Mouse (Mus musculus) midbrain, embryonic 12.5 days (tissue): ENCODE measurements around the gene Gm20388. TPM values are rescaled to one million over a fixed set of nuclear protein-coding genes. Genes with fewer than 3 reads are reported as not detected.

Experiments used
- ATAC-seq: fragments of 200-750 bp; cut with Nextera tagmentation; 2 replicates; pipeline ENCODE4 v1.8.0; 2017; ENCODE audit warnings: low read depth, moderate TSS enrichment, moderate library complexity; ENCODE audit not compliant: low FRiP score
- H3K27ac ChIP-seq: fragments of 300-500 bp; sonication (generic); replicated peaks from 2 replicates; pipeline ENCODE4 v1.5.1; 2016; ENCODE audit warnings: mild to moderate bottlenecking
- H3K27me3 ChIP-seq: fragments of 300-500 bp; sonication (generic); 2 replicates; pipeline ENCODE4 v1.6.1; 2016; ENCODE audit warnings: mild to moderate bottlenecking
- H3K36me3 ChIP-seq: fragments of 300-500 bp; sonication (generic); 2 replicates; pipeline ENCODE4 v1.6.1; 2016
- H3K4me1 ChIP-seq: fragments of 300-500 bp; sonication (generic); 2 replicates; pipeline ENCODE4 v1.6.1; 2016
- H3K4me2 ChIP-seq: fragments of 300-500 bp; sonication (generic); replicated peaks from 2 replicates; pipeline ENCODE4 v1.6.1; 2016; ENCODE audit warnings: mild to moderate bottlenecking, moderate library complexity
- H3K4me3 ChIP-seq: fragments of 300-500 bp; sonication (generic); 2 replicates; pipeline ENCODE4 v1.5.1; 2016; ENCODE audit warnings: mild to moderate bottlenecking
- H3K9ac ChIP-seq: fragments of 300-500 bp; sonication (generic); replicated peaks from 2 replicates; pipeline ENCODE4 v1.6.1; 2016; ENCODE audit warnings: mild to moderate bottlenecking, moderate library complexity
- H3K9me3 ChIP-seq: fragments of 300-500 bp; sonication (generic); 2 replicates; pipeline ENCODE4 v1.6.1; 2016; ENCODE audit warnings: mild to moderate bottlenecking
- WGBS: fragments of 180-500 bp; shearing (Covaris S2); methylation state at CpG from one replicate; pipeline ENCODE4 v1.1.7; 2016; 5-methylcytosine and 5-hydroxymethylcytosine counted together
- polyA plus RNA-seq: library from polyadenylated mRNA; unstranded; fragments of >200 nt; fragmentation: Nextera tagmentation; extraction: Ambion mirVana; gene quantifications from 2 replicates; pipeline ENCODE4 v1.2.1, GENCODE M21; 2016

Gene Gm20388
- polyA plus RNA-seq, 1 experiment from 2014 or later: not detected

DNA sequence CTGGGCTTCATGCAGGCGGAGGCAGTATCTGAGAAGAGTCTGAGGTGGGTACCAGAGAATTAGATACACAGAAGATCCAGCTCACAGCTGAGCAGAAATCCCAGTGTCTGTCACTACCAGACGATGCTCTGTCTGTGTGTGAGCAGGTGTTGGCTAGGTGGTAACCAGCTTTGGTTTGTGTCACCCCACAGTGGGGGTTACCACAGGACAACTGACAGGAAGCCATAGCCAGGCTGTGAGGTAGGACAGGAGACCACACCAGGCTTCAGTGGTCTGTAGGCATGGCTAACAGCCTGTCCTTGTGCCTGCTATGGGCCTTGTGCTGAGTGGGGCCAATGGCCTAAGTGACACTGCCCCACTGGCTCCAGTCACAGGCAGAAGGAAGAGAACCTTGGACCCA lies 2204.2 kb downstream of the Gm20388 start:
- WGBS: 79% methylated on average over 2 of the region's 2 CpGs
- no peaks in the 10 kb centered on the region; the same call in 1 of the 2 replicates for H3K27me3 ChIP-seq

DNA sequence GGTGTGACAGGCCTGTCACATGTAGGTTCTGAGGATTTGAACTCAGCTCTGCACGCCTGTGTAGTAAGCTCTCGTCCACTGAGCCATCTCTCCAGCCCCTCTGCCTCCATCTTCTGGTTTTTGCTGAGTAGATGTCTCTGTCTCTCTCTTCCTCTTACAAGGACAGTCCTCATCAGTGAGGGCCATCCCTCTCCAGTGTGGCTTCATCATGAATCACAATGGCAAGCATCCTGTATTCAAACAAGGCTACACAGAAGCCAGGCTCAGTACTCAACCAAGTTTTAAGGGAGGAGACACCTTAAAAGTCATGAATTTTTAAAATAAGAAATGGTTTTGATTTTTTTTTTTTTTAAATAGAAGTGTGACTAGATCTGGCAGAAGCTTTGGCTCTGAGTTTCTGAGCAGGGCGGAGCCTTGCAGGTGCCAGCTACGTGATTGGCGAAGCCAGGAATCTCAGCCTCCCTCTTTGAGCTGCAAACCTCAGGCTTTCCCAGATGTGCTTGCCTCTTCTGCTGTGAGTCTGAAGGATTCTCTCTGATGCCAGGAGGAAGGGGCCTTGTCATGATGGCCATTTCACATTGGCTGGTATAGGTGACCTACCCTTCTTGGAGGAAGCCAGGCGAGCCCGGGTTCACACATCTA lies 2206.2 kb downstream of the Gm20388 start:
- Histone ChIP-seq H3K4me2 (no peak overlapping the region), H3K36me3 (no peaks in the 10 kb centered on the region), H3K4me1 (no peaks in the 10 kb centered on the region), H3K27ac (no peak overlapping the region), H3K9me3 (no peaks in the 10 kb centered on the region), H3K27me3 (no peaks in the 10 kb centered on the region; the same call in 1 of the 2 replicates), H3K4me3 (no peak overlapping the region), H3K9ac (no peak overlapping the region)
- WGBS: 90% methylated on average over 7 of the region's 7 CpGs
- ATAC-seq: no peak

More for the DNA sequence above, 2204.2 kb downstream of the Gm20388 start:
- Histone ChIP-seq H3K4me2 (no peak overlapping the region), H3K4me1 (no peaks in the 10 kb centered on the region), H3K9me3 (no peaks in the 10 kb centered on the region), H3K27ac (no peak overlapping the region), H3K36me3 (no peaks in the 10 kb centered on the region), H3K4me3 (no peak overlapping the region), H3K9ac (no peak overlapping the region)
- ATAC-seq: no peak

DNA sequence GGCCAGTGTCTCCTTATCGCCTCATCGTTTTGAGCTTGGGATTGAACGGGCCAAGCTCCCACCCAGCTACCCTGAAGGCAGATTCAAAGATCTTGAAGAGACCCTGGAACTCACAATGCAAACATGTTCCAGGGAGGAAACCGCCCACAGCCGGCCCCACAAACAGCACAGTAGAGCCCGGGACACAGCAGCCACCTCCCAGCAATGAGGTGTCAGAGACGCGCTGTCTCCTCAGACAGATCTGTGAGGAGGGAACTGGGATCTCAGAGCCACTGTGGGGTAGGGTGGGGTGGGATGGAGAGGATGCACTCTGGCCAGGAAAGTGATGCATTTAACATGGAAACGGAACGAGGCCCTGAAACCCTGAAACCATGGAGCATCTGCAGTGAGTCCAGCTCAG lies 2207.5 kb downstream of the Gm20388 start:
- no peak overlapping the region for H3K9ac ChIP-seq
- H3K4me3 ChIP-seq: no peak overlapping the region
- WGBS: 87% methylated on average over 10 of the region's 10 CpGs
- no peak overlapping the region for H3K4me2 ChIP-seq
- H3K27me3 ChIP-seq: no peaks in the 10 kb centered on the region; the same call in 1 of the 2 replicates
- H3K4me1 ChIP-seq: no peaks in the 10 kb centered on the region
- no peak overlapping the region for H3K27ac ChIP-seq
- no peaks in the 10 kb centered on the region for H3K9me3 ChIP-seq
- ATAC-seq: no peak
- H3K36me3 ChIP-seq: no peaks in the 10 kb centered on the region

DNA sequence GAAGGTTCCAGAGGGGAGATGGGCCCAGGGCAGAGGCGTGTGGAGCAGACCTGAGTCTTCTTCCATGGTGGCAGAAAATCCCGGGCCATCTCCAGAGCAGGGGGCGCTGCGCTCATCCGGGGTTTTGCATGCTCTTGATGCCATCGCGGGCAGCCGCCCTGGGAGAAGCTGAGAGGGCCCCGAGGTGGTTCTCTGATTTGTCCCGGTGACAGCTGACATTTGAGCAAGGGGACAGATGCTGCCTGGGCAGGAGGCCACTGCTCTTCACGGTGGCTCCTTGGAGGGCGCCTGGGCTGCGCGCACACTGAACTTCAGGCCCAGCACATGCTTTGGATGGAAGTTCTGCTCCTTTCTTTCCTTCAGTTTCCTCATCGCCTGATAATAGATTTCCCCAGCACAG lies 2207.9 kb downstream of the Gm20388 start:
- H3K27me3 ChIP-seq: no peaks in the 10 kb centered on the region; the same call in 1 of the 2 replicates
- H3K4me3 ChIP-seq: no peak overlapping the region
- no peak overlapping the region for H3K27ac ChIP-seq
- no peaks in the 10 kb centered on the region for H3K36me3 ChIP-seq
- H3K4me2 ChIP-seq: no peak overlapping the region
- 72% methylated on average over 15 of the region's 15 CpGs for WGBS
- no peaks in the 10 kb centered on the region for H3K9me3 ChIP-seq
- no peaks in the 10 kb centered on the region for H3K4me1 ChIP-seq
- no peak for ATAC-seq
- H3K9ac ChIP-seq: no peak overlapping the region

DNA sequence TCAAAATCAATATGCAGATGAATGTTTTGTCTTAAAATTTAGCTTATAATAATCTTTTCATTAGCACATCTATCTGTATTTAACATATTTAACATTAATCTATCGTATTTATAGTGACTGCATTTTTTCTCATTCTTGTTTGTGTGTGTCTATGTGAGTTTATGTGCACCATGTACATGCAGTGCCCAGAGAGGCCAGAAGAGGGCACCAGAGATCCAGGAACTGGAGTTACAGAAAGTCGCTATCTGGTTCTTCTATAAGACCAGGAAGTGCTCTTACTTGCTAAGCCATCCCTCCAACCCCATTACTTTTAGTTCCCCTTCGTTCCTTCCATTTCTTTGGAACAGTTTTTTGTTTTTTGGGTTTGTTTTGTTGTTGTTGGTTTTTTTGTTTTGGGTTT lies 2213.7 kb downstream of the Gm20388 start:
- H3K4me1 ChIP-seq: no peaks in the 10 kb centered on the region
- 0 out of 2 replicates have a peak, but pooled peaks cover 2% of the 10 kb centered on the region for H3K27me3 ChIP-seq
- WGBS: 88% methylated on average over 3 of the region's 3 CpGs
- H3K9ac ChIP-seq: no peak overlapping the region
- no peak overlapping the region for H3K4me2 ChIP-seq
- no peak for ATAC-seq
- peaks cover 8% of the 10 kb centered on the region for H3K9me3 ChIP-seq
- no peak overlapping the region for H3K4me3 ChIP-seq
- H3K36me3 ChIP-seq: no peaks in the 10 kb centered on the region
- H3K27ac ChIP-seq: no peak overlapping the region

DNA sequence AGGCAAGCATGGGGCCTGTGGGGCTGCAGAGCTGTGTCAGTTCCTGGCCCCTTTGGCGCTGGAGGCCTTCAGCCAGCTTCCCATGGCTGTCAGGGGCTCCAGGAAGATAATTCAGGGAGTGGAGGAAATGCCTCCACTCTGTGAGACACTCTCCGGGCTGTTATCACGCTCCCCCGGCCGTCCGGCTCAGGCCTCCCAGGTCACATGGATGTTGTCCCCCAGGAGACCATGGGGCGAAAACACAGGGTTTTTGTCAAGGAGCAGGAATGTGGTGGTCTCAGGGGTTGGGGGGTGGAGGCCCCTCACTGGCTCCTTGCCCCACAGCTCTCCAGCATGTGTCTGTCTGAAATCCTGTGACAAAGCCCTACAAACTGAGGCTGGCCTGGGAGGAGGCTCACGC lies 2216.0 kb downstream of the Gm20388 start:
- no peaks in the 10 kb centered on the region for H3K4me1 ChIP-seq
- ATAC-seq: no peak
- peaks cover 8% of the 10 kb centered on the region for H3K9me3 ChIP-seq
- H3K27me3 ChIP-seq: 0 out of 2 replicates have a peak, but pooled peaks cover 5% of the 10 kb centered on the region
- WGBS: 77% methylated on average over 8 of the region's 8 CpGs
- no peaks in the 10 kb centered on the region for H3K36me3 ChIP-seq
- no peak overlapping the region for H3K4me2 ChIP-seq
- H3K9ac ChIP-seq: no peak overlapping the region
- H3K27ac ChIP-seq: no peak overlapping the region
- H3K4me3 ChIP-seq: no peak overlapping the region

DNA sequence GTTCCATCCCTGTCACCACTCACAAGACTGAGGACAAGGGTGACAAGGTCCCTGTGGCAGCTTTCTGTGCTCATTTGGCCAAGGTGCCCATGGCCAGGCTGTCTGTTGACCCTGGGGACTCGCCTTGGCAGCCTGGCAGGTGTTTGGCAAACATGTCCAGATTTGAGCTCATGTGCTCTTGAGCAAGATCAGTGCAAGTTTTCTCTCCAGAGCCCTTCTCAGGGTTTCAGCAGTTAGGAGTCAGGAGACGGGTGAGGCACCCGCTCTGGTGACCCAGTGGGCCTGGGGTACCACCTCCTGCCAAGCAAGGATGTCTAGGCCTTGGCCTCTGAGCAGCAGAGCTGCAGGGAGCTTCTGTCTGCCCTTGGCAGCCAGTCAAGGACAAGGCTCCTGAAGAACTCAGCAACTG lies 2223.5 kb downstream of the Gm20388 start:
- Histone ChIP-seq H3K4me1 (no peaks in the 10 kb centered on the region), H3K4me2 (no peak overlapping the region), H3K4me3 (no peak overlapping the region), H3K36me3 (no peaks in the 10 kb centered on the region), H3K9me3 (no peaks in the 10 kb centered on the region), H3K27ac (no peak overlapping the region), H3K9ac (no peak overlapping the region), H3K27me3 (0 out of 2 replicates have a peak, but pooled peaks cover 2% of the 10 kb centered on the region)
- 79% methylated on average over 3 of the region's 3 CpGs for WGBS
- no peak for ATAC-seq

DNA sequence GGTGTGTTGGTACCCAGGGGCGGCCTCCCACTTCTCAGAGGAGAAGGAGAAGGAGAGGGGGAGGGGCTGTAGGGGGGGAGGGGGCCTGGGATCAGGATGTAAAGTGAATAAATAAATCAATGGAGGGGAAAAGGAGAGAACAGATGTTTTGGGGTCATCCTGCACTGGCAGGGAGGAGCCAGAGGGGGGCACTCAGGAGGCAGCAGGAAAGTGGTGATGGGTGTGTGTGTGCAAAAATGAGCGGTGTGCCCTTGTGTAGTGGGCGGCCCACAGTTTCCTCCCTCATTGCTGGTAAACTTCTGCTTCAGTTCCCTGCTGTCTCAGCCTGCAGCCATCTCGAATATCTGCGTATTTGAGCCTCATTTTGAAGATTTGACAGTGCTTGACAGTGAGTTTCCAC lies 2224.9 kb downstream of the Gm20388 start:
- H3K27ac ChIP-seq: no peak overlapping the region
- H3K4me2 ChIP-seq: no peak overlapping the region
- H3K4me1 ChIP-seq: no peaks in the 10 kb centered on the region
- 0 out of 2 replicates have a peak, but pooled peaks cover 2% of the 10 kb centered on the region for H3K27me3 ChIP-seq
- ATAC-seq: no peak
- no peak overlapping the region for H3K4me3 ChIP-seq
- WGBS: 81% methylated on average over 5 of the region's 5 CpGs
- no peak overlapping the region for H3K9ac ChIP-seq
- no peaks in the 10 kb centered on the region for H3K9me3 ChIP-seq
- H3K36me3 ChIP-seq: no peaks in the 10 kb centered on the region

DNA sequence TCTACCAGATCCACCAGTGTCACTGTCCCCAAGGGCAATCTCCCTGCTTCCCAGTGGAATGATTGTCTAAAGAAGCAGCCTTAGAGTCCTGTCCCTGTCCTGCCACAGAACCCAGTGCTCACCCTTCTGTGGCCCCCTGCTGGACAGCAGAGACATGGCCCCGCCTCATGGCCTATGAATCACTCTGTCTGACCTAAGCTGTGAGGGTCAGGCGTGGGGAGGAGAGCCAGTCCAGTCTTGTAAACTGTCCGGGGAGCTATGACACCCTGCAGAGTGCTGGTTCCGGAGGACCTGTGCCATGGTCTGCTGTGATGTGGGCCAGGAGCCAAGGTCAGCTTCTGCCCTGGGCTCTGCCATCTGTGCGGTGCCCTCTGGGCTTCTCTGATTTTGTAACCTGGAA lies 2229.1 kb downstream of the Gm20388 start:
- H3K27me3 ChIP-seq: no peaks in the 10 kb centered on the region
- no peaks in the 10 kb centered on the region for H3K4me1 ChIP-seq
- no peak for ATAC-seq
- no peaks in the 10 kb centered on the region for H3K36me3 ChIP-seq
- no peak overlapping the region for H3K4me2 ChIP-seq
- no peak overlapping the region for H3K4me3 ChIP-seq
- no peaks in the 10 kb centered on the region for H3K9me3 ChIP-seq
- 55% methylated on average over 5 of the region's 5 CpGs for WGBS
- H3K27ac ChIP-seq: no peak overlapping the region
- H3K9ac ChIP-seq: no peak overlapping the region

DNA sequence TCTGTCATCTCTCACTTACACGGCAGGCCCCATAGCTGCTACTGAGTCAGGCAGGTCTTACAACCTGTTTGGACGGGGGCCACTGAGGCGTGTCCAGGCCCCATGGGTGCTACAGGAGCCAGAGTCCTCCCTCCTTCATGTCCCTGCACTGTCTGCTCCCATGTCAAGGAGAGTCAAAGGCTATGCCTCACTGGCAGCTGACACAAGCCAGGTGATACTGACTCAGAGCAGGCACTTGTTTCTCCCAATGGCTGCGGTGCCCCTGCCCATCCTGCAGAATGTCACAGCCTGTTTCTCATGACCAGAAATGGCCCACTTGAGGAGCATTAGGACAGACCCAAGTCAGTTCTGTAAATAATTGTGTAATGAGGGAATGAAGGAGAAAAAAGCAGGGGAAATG lies 2229.8 kb downstream of the Gm20388 start:
- no peaks in the 10 kb centered on the region for H3K4me1 ChIP-seq
- no peaks in the 10 kb centered on the region for H3K9me3 ChIP-seq
- no peak for ATAC-seq
- WGBS: 82% methylated on average over 4 of the region's 4 CpGs
- no peak overlapping the region for H3K4me2 ChIP-seq
- H3K27ac ChIP-seq: no peak overlapping the region
- H3K9ac ChIP-seq: no peak overlapping the region
- H3K27me3 ChIP-seq: no peaks in the 10 kb centered on the region
- no peaks in the 10 kb centered on the region for H3K36me3 ChIP-seq
- H3K4me3 ChIP-seq: no peak overlapping the region

DNA sequence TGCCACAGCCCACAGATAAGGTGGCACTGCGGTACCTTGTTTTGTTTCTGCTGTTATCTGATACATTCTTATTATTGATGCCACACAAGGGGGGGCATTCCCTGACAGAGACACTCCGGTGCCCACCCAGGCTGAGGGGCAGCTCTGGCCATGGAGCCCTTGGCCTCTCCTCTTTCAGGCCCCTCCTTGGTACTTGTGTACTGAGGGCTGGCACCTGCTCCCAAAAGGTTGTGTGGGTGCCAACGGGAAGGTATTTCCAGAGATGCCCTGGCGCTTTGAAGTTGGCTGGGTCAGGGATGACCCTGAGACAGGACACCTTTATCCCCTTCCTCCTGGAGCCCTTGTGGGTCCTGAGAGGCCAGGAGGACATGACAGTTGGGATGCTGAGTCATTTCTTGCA lies 2231.8 kb downstream of the Gm20388 start:
- no peak for ATAC-seq
- no peaks in the 10 kb centered on the region for H3K9me3 ChIP-seq
- 0 out of 2 replicates have a peak, but pooled peaks cover 1% of the 10 kb centered on the region for H3K4me1 ChIP-seq
- no peak overlapping the region for H3K4me3 ChIP-seq
- no peaks in the 10 kb centered on the region for H3K27me3 ChIP-seq
- no peak overlapping the region for H3K27ac ChIP-seq
- no peak overlapping the region for H3K4me2 ChIP-seq
- no peaks in the 10 kb centered on the region for H3K36me3 ChIP-seq
- WGBS: 87% methylated on average over 4 of the region's 4 CpGs
- no peak overlapping the region for H3K9ac ChIP-seq

DNA sequence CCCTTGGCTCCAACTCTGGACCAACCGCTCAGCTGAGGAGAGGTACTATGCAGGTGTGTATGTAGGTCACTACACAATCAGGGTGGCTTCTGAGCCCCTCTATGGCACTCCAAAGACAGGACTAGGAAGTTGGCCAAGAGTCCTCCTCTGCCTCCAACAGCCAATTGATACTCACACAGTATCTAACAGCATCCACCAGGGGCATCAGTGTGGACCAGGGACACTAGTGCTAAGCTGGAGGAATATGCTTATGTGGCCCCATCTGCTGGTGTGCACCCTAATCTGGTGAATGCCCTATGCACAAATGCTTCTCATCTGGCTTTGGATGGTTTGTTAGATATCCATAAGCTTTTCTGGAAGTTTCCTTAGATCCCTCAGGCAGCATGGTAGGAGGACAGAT lies 2232.6 kb downstream of the Gm20388 start:
- no peak overlapping the region for H3K9ac ChIP-seq
- H3K4me3 ChIP-seq: no peak overlapping the region
- no peaks in the 10 kb centered on the region for H3K27me3 ChIP-seq
- H3K4me1 ChIP-seq: 0 out of 2 replicates have a peak, but pooled peaks cover 2% of the 10 kb centered on the region
- no peak overlapping the region for H3K4me2 ChIP-seq
- no peak overlapping the region for H3K27ac ChIP-seq
- 100% methylated on average over 1 of the region's 1 CpGs for WGBS
- no peaks in the 10 kb centered on the region for H3K9me3 ChIP-seq
- ATAC-seq: no peak
- H3K36me3 ChIP-seq: no peaks in the 10 kb centered on the region
